Mouse (Mus musculus): ENCODE measurements around the gene Prlh.

GRCm38 (mm10) chr1:90974906-90975649 lies 22.2 kb downstream of the Prlh start:
- TF ChIP-seq CTCF (IDR thresholded peaks at IDR 0.05; ENCODE audit: extremely low read depth, insufficient read depth, low read length) (no peak), POLR2A (IDR thresholded peaks at IDR 0.05; ENCODE audit: extremely low read depth, insufficient read depth, low read length) (no peak)
